Mouse (Mus musculus) midbrain, embryonic 12.5 days (tissue): ENCODE measurements at regions not wholly inside any gene's neighbourhood (a gene's known extent, or its start where the extent isn't known, plus 50 kb on each side); places are given as distances from the start of the nearest gene placed in this dataset.

Experiments used
- ATAC-seq: fragments of 200-750 bp; cut with Nextera tagmentation; 2 replicates; pipeline ENCODE4 v1.8.0; 2017; ENCODE audit warnings: low read depth, moderate TSS enrichment, moderate library complexity; ENCODE audit not compliant: low FRiP score
- H3K27ac ChIP-seq: fragments of 300-500 bp; sonication (generic); replicated peaks from 2 replicates; pipeline ENCODE4 v1.5.1; 2016; ENCODE audit warnings: mild to moderate bottlenecking
- H3K27me3 ChIP-seq: fragments of 300-500 bp; sonication (generic); 2 replicates; pipeline ENCODE4 v1.6.1; 2016; ENCODE audit warnings: mild to moderate bottlenecking
- H3K36me3 ChIP-seq: fragments of 300-500 bp; sonication (generic); 2 replicates; pipeline ENCODE4 v1.6.1; 2016
- H3K4me1 ChIP-seq: fragments of 300-500 bp; sonication (generic); 2 replicates; pipeline ENCODE4 v1.6.1; 2016
- H3K4me2 ChIP-seq: fragments of 300-500 bp; sonication (generic); replicated peaks from 2 replicates; pipeline ENCODE4 v1.6.1; 2016; ENCODE audit warnings: mild to moderate bottlenecking, moderate library complexity
- H3K4me3 ChIP-seq: fragments of 300-500 bp; sonication (generic); 2 replicates; pipeline ENCODE4 v1.5.1; 2016; ENCODE audit warnings: mild to moderate bottlenecking
- H3K9ac ChIP-seq: fragments of 300-500 bp; sonication (generic); replicated peaks from 2 replicates; pipeline ENCODE4 v1.6.1; 2016; ENCODE audit warnings: mild to moderate bottlenecking, moderate library complexity
- H3K9me3 ChIP-seq: fragments of 300-500 bp; sonication (generic); 2 replicates; pipeline ENCODE4 v1.6.1; 2016; ENCODE audit warnings: mild to moderate bottlenecking
- WGBS: fragments of 180-500 bp; shearing (Covaris S2); methylation state at CpG from one replicate; pipeline ENCODE4 v1.1.7; 2016; 5-methylcytosine and 5-hydroxymethylcytosine counted together

GRCm38 (mm10) chr17:49367791-49368190 is 60.4 kb upstream of the Mocs1 start:
- H3K36me3 ChIP-seq, result no peaks in the 10 kb centered on the region
- WGBS, result 88% methylated on average over 4 of the region's 4 CpGs
- no peak overlapping the region for H3K9ac ChIP-seq
- no peak overlapping the region for H3K4me3 ChIP-seq
- H3K27ac ChIP-seq, result no peak overlapping the region
- H3K27me3 ChIP-seq, result 0 out of 2 replicates have a peak, but pooled peaks cover 3% of the 10 kb centered on the region
- H3K4me1 ChIP-seq, result 0 out of 2 replicates have a peak, but pooled peaks cover 3% of the 10 kb centered on the region
- ATAC-seq, result no peak
- H3K9me3 ChIP-seq, result no peaks in the 10 kb centered on the region
- H3K4me2 ChIP-seq, result no peak overlapping the region

- ATAC-seq, result no peak
Observed at GRCm38 (mm10) chr17:49368476-49369269, 59.5 kb upstream of the Mocs1 start.

GRCm38 (mm10) chr17:49377626-49378025 is 50.5 kb upstream of the Mocs1 start:
- Histone ChIP-seq H3K4me2 (no peak overlapping the region), H3K27ac (no peak overlapping the region), H3K9ac (no peak overlapping the region), H3K4me1 (no peaks in the 10 kb centered on the region), H3K4me3 (no peak overlapping the region), H3K9me3 (no peaks in the 10 kb centered on the region), H3K36me3 (no peaks in the 10 kb centered on the region), H3K27me3 (no peaks in the 10 kb centered on the region)
- WGBS, result 83% methylated on average over 11 of the region's 11 CpGs
- ATAC-seq, result no peak

More at GRCm38 (mm10) chr17:49368476-49369269, 59.5 kb upstream of the Mocs1 start:
- no peaks in the 10 kb centered on the region for H3K9me3 ChIP-seq
- no peaks in the 10 kb centered on the region for H3K36me3 ChIP-seq
- 48% methylated on average over 2 of the region's 2 CpGs for WGBS
- no peak overlapping the region for H3K27ac ChIP-seq
- 0 out of 2 replicates have a peak, but pooled peaks cover 3% of the 10 kb centered on the region for H3K4me1 ChIP-seq
- 0 out of 2 replicates have a peak, but pooled peaks cover 3% of the 10 kb centered on the region for H3K27me3 ChIP-seq
- no peak overlapping the region for H3K9ac ChIP-seq
- no peak overlapping the region for H3K4me3 ChIP-seq
- no peak overlapping the region for H3K4me2 ChIP-seq
